Mouse (Mus musculus): Measurements from ENCODE around the gene Kiss1.

GRCm38 (mm10) chr1:133347693-133348520 is 26.2 kb downstream of the Kiss1 start:
- TF ChIP-seq CTCF (IDR thresholded peaks at IDR 0.05 in 2 of 3, conservative IDR thresholded peaks at IDR 0.05 in 1 of 3; ENCODE audit: control insufficient read depth in 1 of 3, insufficient read depth in 1 of 3, low read depth in 2 of 3, low read length in 3 of 3, poor library complexity in 1 of 3, severe bottlenecking in 1 of 3) (peak in 1 of 3 experiments; percentile 25; a peak in 1 of 6 replicates), EP300 (IDR thresholded peaks at IDR 0.05; ENCODE audit: low read depth in 1 of 2, low read length in 2 of 2) (no peak), POLR2A (IDR thresholded peaks at IDR 0.05; ENCODE audit: control insufficient read depth in 1 of 2, insufficient read depth in 1 of 2, low read depth in 1 of 2, low read length in 2 of 2, poor library complexity in 1 of 2) (no peak), TBP (IDR thresholded peaks at IDR 0.05; ENCODE audit: low read depth, low read length) (no peak), ZMIZ1 (IDR thresholded peaks at IDR 0.05; ENCODE audit: low read depth, low read length) (no peak), ZC3H11A (IDR thresholded peaks at IDR 0.05; ENCODE audit: low read depth, low read length) (no peak), GATA1 (IDR thresholded peaks at IDR 0.05; ENCODE audit: low read depth, low read length) (no peak)
